10 mouse cellular contexts compared by ENCODE assay signal in genomic region chr2:6353060-6353459, GRCm38 (mm10). TPM values are rescaled to one million over a fixed set of nuclear protein-coding genes. Genes with fewer than 3 reads are reported as not detected.
DNase-seq lines count a peak whose midpoint lies in the region; ATAC-seq and TF ChIP-seq lines count a peak whose summit lies in the region.
"Had no signal": no experiment of that assay in that cellular context is flagged by ENCODE, and none has a peak within 500 bp of the region (broad histone marks: within the 10 kb centered on the region; RNA-seq: fewer than 3 reads in every experiment).

No protein-coding gene starts in this region.

- H3K4me1 ChIP-seq in lung, embryonic 14.5 days (ENCODE audit: insufficient read depth), result peaks cover 15% of the 10 kb centered on the region
- H3K4me1 ChIP-seq in lung, adult 2 months (ENCODE audit: control insufficient read depth, insufficient read depth, low read length), result peaks cover 6% of the 10 kb centered on the region
- H3K4me1 ChIP-seq in cortical plate, adult 2 months (ENCODE audit: control insufficient read depth, insufficient read depth, low read length), result peaks cover 2% of the 10 kb centered on the region; the same call in 1 of the 2 replicates
- H3K4me1 ChIP-seq in intestine, embryonic 15.5 days (replicated peaks), result peaks cover 21% of the 10 kb centered on the region
- H3K4me1 ChIP-seq in midbrain, postnatal 0 days (ENCODE audit: insufficient read depth, low read length), result peaks cover 6% of the 10 kb centered on the region; the same call in 1 of the 2 replicates
- H3K4me1 ChIP-seq in forebrain, embryonic 15.5 days, result peaks cover 18% of the 10 kb centered on the region

- ATAC-seq in lung, embryonic 14.5 days (ENCODE audit: insufficient read depth), result no peak
- 0 out of 2 replicates have a peak, but pooled peaks have one; percentile 15 for ATAC-seq in intestine, embryonic 15.5 days
- no peak for ATAC-seq in midbrain, postnatal 0 days (ENCODE audit: low FRiP score)
- no peak for ATAC-seq in forebrain, embryonic 15.5 days (replicated peaks)

- intact Hi-C loops in left cerebral cortex, postnatal 4 days (cut with DNase I), result no loop called here

- no peak overlapping the region for H3K4me3 ChIP-seq in lung, embryonic 14.5 days (ENCODE audit: low read depth, low read length)
- no peak overlapping the region for H3K4me3 ChIP-seq in lung, adult 2 months (replicated peaks; ENCODE audit: extremely low read depth, low read depth, low read length)
- peak overlapping the region; percentile 26; the same call in 1 of the 2 replicates for H3K4me3 ChIP-seq in cortical plate, adult 2 months (ENCODE audit: insufficient read depth, low read length)
- H3K4me3 ChIP-seq in intestine, embryonic 15.5 days (replicated peaks), result 0 out of 2 replicates have a peak overlapping the region, but pooled peaks have one; percentile 4
- H3K4me3 ChIP-seq in midbrain, postnatal 0 days (ENCODE audit: low read depth, low read length), result no peak overlapping the region
- H3K4me3 ChIP-seq in forebrain, embryonic 15.5 days, result no peak overlapping the region

- no peaks in the 10 kb centered on the region for H3K36me3 ChIP-seq in lung, embryonic 14.5 days (ENCODE audit: insufficient read depth)
- H3K36me3 ChIP-seq in intestine, embryonic 15.5 days, result no peaks in the 10 kb centered on the region
- H3K36me3 ChIP-seq in midbrain, postnatal 0 days (ENCODE audit: insufficient read depth, low read length), result no peaks in the 10 kb centered on the region
- no peaks in the 10 kb centered on the region for H3K36me3 ChIP-seq in forebrain, embryonic 15.5 days

- no peaks in the 10 kb centered on the region for H3K9me3 ChIP-seq in lung, embryonic 14.5 days (ENCODE audit: low read depth, low read length)
- H3K9me3 ChIP-seq in intestine, embryonic 15.5 days, result no peaks in the 10 kb centered on the region
- H3K9me3 ChIP-seq in midbrain, postnatal 0 days (ENCODE audit: low read length), result no peaks in the 10 kb centered on the region
- H3K9me3 ChIP-seq in forebrain, embryonic 15.5 days, result no peaks in the 10 kb centered on the region

- TF ChIP-seq POLR2A in lung, adult 2 months (IDR thresholded peaks at IDR 0.05; ENCODE audit: borderline replicate concordance, extremely low read depth, low read depth, low read length), result no peak
- no peak for TF ChIP-seq POLR2A in cortical plate, adult 2 months (IDR thresholded peaks at IDR 0.05; ENCODE audit: extremely low read depth, insufficient read depth, low read length)

- DNase-seq in lung, embryonic 14.5 days, result no peak
- no peak for DNase-seq in lung, adult 2 months
- no peak for DNase-seq in midbrain, postnatal 0 days (ENCODE audit: low spot score)
- DNase-seq in MN1 (ENCODE audit: low spot score), result no peak
- no peak for DNase-seq in left cerebral cortex, postnatal 4 days
- DNase-seq: cerebellum, postnatal 10 days; thymus, postnatal 36 days had no signal

- no peak overlapping the region for H3K9ac ChIP-seq in lung, embryonic 14.5 days
- H3K9ac ChIP-seq in intestine, embryonic 15.5 days, result no peak overlapping the region
- H3K9ac ChIP-seq in midbrain, postnatal 0 days (replicated peaks; ENCODE audit: low read length, poor library complexity, severe bottlenecking), result no peak overlapping the region
- H3K9ac ChIP-seq in forebrain, embryonic 15.5 days (replicated peaks), result no peak overlapping the region

- H3K27ac ChIP-seq in lung, embryonic 14.5 days (ENCODE audit: low read depth), result no peak overlapping the region
- no peak overlapping the region for H3K27ac ChIP-seq in cortical plate, adult 2 months (ENCODE audit: insufficient read depth, low read length)
- 0 out of 2 replicates have a peak overlapping the region, but pooled peaks have one; percentile 30 for H3K27ac ChIP-seq in intestine, embryonic 15.5 days
- no peak overlapping the region for H3K27ac ChIP-seq in midbrain, postnatal 0 days (ENCODE audit: low read depth, low read length)
- H3K27ac ChIP-seq in forebrain, embryonic 15.5 days (replicated peaks), result no peak overlapping the region

- peak overlapping the region; percentile 39 for H3K4me2 ChIP-seq in lung, embryonic 14.5 days
- H3K4me2 ChIP-seq in intestine, embryonic 15.5 days (replicated peaks), result peak overlapping the region; percentile 53
- H3K4me2 ChIP-seq in midbrain, postnatal 0 days (ENCODE audit: low read depth, low read length, poor library complexity, severe bottlenecking), result peak overlapping the region; percentile 33
- H3K4me2 ChIP-seq in forebrain, embryonic 15.5 days (replicated peaks), result no peak overlapping the region

- no peaks in the 10 kb centered on the region for H3K27me3 ChIP-seq in lung, embryonic 14.5 days (ENCODE audit: insufficient read depth, low read length)
- H3K27me3 ChIP-seq in intestine, embryonic 15.5 days (replicated peaks), result no peaks in the 10 kb centered on the region
- H3K27me3 ChIP-seq in midbrain, postnatal 0 days (ENCODE audit: insufficient read depth, low read length), result no peaks in the 10 kb centered on the region
- H3K27me3 ChIP-seq in forebrain, embryonic 15.5 days, result no peaks in the 10 kb centered on the region

- 66% methylated on average over 4 of the region's 4 CpGs for WGBS in lung, embryonic 14.5 days
- WGBS in lung, adult 2 months, result 56% methylated on average over 4 of the region's 4 CpGs
- WGBS in intestine, embryonic 15.5 days, result 41% methylated on average over 4 of the region's 4 CpGs
- WGBS in midbrain, postnatal 0 days, result 53% methylated on average over 4 of the region's 4 CpGs
- WGBS in forebrain, embryonic 15.5 days, result 85% methylated on average over 4 of the region's 4 CpGs

- no peak for TF ChIP-seq CTCF in lung, embryonic 14.5 days (IDR thresholded peaks at IDR 0.05; ENCODE audit: low read depth)
- TF ChIP-seq CTCF in lung, adult 2 months (IDR thresholded peaks at IDR 0.05; ENCODE audit: insufficient read depth, low read length), result no peak
- no peak for TF ChIP-seq CTCF in cortical plate, adult 2 months (IDR thresholded peaks at IDR 0.05; ENCODE audit: extremely low read depth, insufficient read depth, low read length)
- TF ChIP-seq CTCF in midbrain, postnatal 0 days (IDR thresholded peaks at IDR 0.05), result no peak

RNA-seq across cellular contexts. Expression of gene Usp6nl, which starts 30.6 kb away (rescaled TPM):
- polyA plus RNA-seq in lung, embryonic 14.5 days (2014; fragmentation: Nextera tagmentation; extraction: Ambion mirVana), result 15.3 and 16.7 TPM in 2 replicates
- polyA plus RNA-seq in lung, adult 2 months (2012; rRNA removed), result 7.9 and 19.9 TPM in 2 replicates
- polyA plus RNA-seq in cortical plate, adult 2 months (2012; rRNA removed), result 8.3 and 8.6 TPM in 2 replicates
- 9.4 and 11.8 TPM in 2 replicates for polyA plus RNA-seq in intestine, embryonic 15.5 days (2015; fragmentation: Nextera tagmentation; extraction: Ambion mirVana)
- 16.7 and 18.8 TPM in 2 replicates for total RNA-seq in midbrain, postnatal 0 days (2014; rRNA removed)
- 4.7 and 5.7 TPM in 2 replicates for polyA plus RNA-seq in midbrain, postnatal 0 days (2015; fragmentation: Nextera tagmentation; extraction: Ambion mirVana)
- 7.6 and 8.0 TPM in 2 replicates for polyA plus RNA-seq in forebrain, embryonic 15.5 days (2015; fragmentation: Nextera tagmentation; extraction: Ambion mirVana)
- 10 to 100 TPM; 26.7 to 30.0 TPM for total RNA-seq in left cerebral cortex, postnatal 4 days (2021)

Comparison
In these comparisons a context has a peak if more than half of its experiments do, and no peak if none do; other contexts are left out.
1. H3K4me3 ChIP-seq: peak in cortical plate, adult 2 months (single experiment) and intestine, embryonic 15.5 days (single experiment); none in lung, embryonic 14.5 days (single experiment), lung, adult 2 months (single experiment), midbrain, postnatal 0 days (single experiment) and forebrain, embryonic 15.5 days (single experiment).